In genomic region chr11:30772777-30773417, GRCm38 (mm10) we compare ENCODE assay signal across 8 mouse cellular contexts. TPM values are rescaled to one million over a fixed set of nuclear protein-coding genes. Genes with fewer than 3 reads are reported as not detected.
A peak's percentile ranks its signal among the peaks of the same experiment; 100 is the strongest.
DNase-seq lines count a peak whose midpoint lies in the region; ATAC-seq lines count a peak whose summit lies in the region.

No protein-coding gene starts in this region.

- no peak for DNase-seq in heart, adult 9 months (ENCODE audit: low spot score in 2 of 2)
- no peak for DNase-seq in hindbrain, embryonic 10.5 days (ENCODE audit: low spot score)
- DNase-seq in B cell, adult 2 months = no peak
- DNase-seq in gastrocnemius, postnatal 25 days = no peak
- no peak for DNase-seq in testis, postnatal 10 days (ENCODE audit: low spot score)

- no peaks in the 10 kb centered on the region for H3K36me3 ChIP-seq in heart, embryonic 13.5 days
- H3K36me3 ChIP-seq in hindbrain, embryonic 10.5 days = no peaks in the 10 kb centered on the region

- peak overlapping the region; percentile 99 for H3K9ac ChIP-seq in heart, embryonic 13.5 days

- no peak for ATAC-seq in heart, embryonic 13.5 days (ENCODE audit: extremely low read depth, insufficient number of reproducible peaks, low FRiP score, low TSS enrichment)
- 0 out of 2 replicates have a peak, but pooled peaks have one; percentile 11 for ATAC-seq in megakaryocyte, adult 5-6 weeks (ENCODE audit: poor library complexity, severe bottlenecking)

- no peaks in the 10 kb centered on the region for H3K9me3 ChIP-seq in heart, embryonic 13.5 days
- H3K9me3 ChIP-seq in hindbrain, embryonic 10.5 days = no peaks in the 10 kb centered on the region

- peak overlapping the region; percentile 95 for H3K27ac ChIP-seq in heart, embryonic 13.5 days (replicated peaks)
- H3K27ac ChIP-seq in brown adipose tissue, adult 24 weeks (replicated peaks; ENCODE audit: low read depth, low read length) = peak overlapping the region; percentile 19
- peak overlapping the region; percentile 97 for H3K27ac ChIP-seq in hindbrain, embryonic 10.5 days

- H3K27me3 ChIP-seq in heart, embryonic 13.5 days (replicated peaks) = no peaks in the 10 kb centered on the region
- H3K27me3 ChIP-seq in hindbrain, embryonic 10.5 days (ENCODE audit: insufficient read depth, poor library complexity, severe bottlenecking) = no peaks in the 10 kb centered on the region

- peaks cover 34% of the 10 kb centered on the region for H3K4me1 ChIP-seq in heart, embryonic 13.5 days
- peaks cover 10% of the 10 kb centered on the region for H3K4me1 ChIP-seq in brown adipose tissue, adult 24 weeks (ENCODE audit: control insufficient read depth, insufficient read depth, insufficient read length, low read length)
- H3K4me1 ChIP-seq in hindbrain, embryonic 10.5 days (replicated peaks) = peaks cover 22% of the 10 kb centered on the region

- 3% methylated on average over 21 of the region's 21 CpGs for WGBS in heart, embryonic 13.5 days
- 6% methylated on average over 21 of the region's 21 CpGs for WGBS in hindbrain, embryonic 10.5 days

- H3K4me3 ChIP-seq in heart, embryonic 13.5 days = peak overlapping the region; percentile 73
- peak overlapping the region; percentile 88 for H3K4me3 ChIP-seq in brown adipose tissue, adult 24 weeks (ENCODE audit: insufficient read depth, low read depth, low read length)
- peak overlapping the region; percentile 93 for H3K4me3 ChIP-seq in hindbrain, embryonic 10.5 days

- peak overlapping the region; percentile 83 for H3K4me2 ChIP-seq in heart, embryonic 13.5 days

RNA-seq across cellular contexts. Expression of gene Psme4, which starts 1.4 kb away (rescaled TPM):
- 11.0 and 11.6 TPM in 2 replicates for polyA plus RNA-seq in heart, embryonic 13.5 days (2015; fragmentation: Nextera tagmentation; extraction: Ambion mirVana)
- 45.0 and 45.7 TPM in 2 replicates for polyA plus RNA-seq in brown adipose tissue, adult 24 weeks (2012; ENCODE audit: insufficient read depth, insufficient read length, missing spikeins)
- 22.5 and 25.8 TPM in 2 replicates for polyA plus RNA-seq in hindbrain, embryonic 10.5 days (2016; fragmentation: Nextera tagmentation; extraction: Ambion mirVana)
- total RNA-seq in megakaryocyte, adult 5-6 weeks (2015) = 51.9 and 60.5 TPM in 2 replicates
- total RNA-seq in megakaryocyte, adult 5-6 weeks (2017) = 52.5 and 54.8 TPM in 2 replicates
- 100 to 1,000 TPM; 134 to 156 TPM for total RNA-seq in gastrocnemius, postnatal 25 days (2021)

Comparison
In these comparisons a context has a peak if more than half of its experiments do, and no peak if none do; other contexts are left out.
1. H3K27ac ChIP-seq: peak in every context shown above with its lines; median percentile 97 in hindbrain, embryonic 10.5 days; 95 in heart, embryonic 13.5 days; 19 in brown adipose tissue, adult 24 weeks.